Mouse (Mus musculus) erythroblast, embryonic 14.5 days (primary cell): ENCODE measurements at regions not wholly inside any gene's neighbourhood (a gene's known extent, or its start where the extent isn't known, plus 50 kb on each side); places are given as distances from the start of the nearest gene placed in this dataset.

Experiments
- GATA1 ChIP-seq: IDR thresholded peaks from 2 replicates; pipeline ENCODE4 v1.6.1; 2012; ENCODE audit warnings: low read length, inconsistent platforms, mixed read lengths
- TAL1 ChIP-seq: IDR thresholded peaks from 3 replicates; pipeline ENCODE4 v1.6.1; 2012; ENCODE audit warnings: low read length, inconsistent platforms, mixed read lengths

- no peak for TF ChIP-seq TAL1
- no peak for TF ChIP-seq GATA1
These were observed 223.9 kb upstream of the Gm12728 start for GRCm38 (mm10) chr4:105565796-105566195.
